Mouse (Mus musculus) erythroblast, embryonic 14.5 days (primary cell): ENCODE measurements around the gene Fdxr. TPM values are rescaled to one million over a fixed set of nuclear protein-coding genes. Genes with fewer than 3 reads are reported as not detected.

Source experiments
- H3K27me3 ChIP-seq: 2 replicates; pipeline ENCODE4 v1.6.1; 2012; ENCODE audit warnings: inconsistent platforms; ENCODE audit not compliant: control insufficient read depth
- H3K36me3 ChIP-seq: 2 replicates; pipeline ENCODE4 v1.6.1; 2012; ENCODE audit warnings: mild to moderate bottlenecking, inconsistent platforms; ENCODE audit not compliant: control insufficient read depth
- H3K4me1 ChIP-seq: 2 replicates; pipeline ENCODE4 v1.6.1; 2012; ENCODE audit warnings: inconsistent platforms; ENCODE audit not compliant: control insufficient read depth
- H3K4me3 ChIP-seq: replicated peaks from 2 replicates; pipeline ENCODE3; 2012; ENCODE audit warnings: moderate library complexity, mild to moderate bottlenecking, inconsistent platforms
- H3K9me3 ChIP-seq: 2 replicates; pipeline ENCODE4 v1.6.1; 2012; ENCODE audit warnings: low read length, inconsistent platforms, mixed read lengths; ENCODE audit not compliant: control insufficient read depth
- GATA1 ChIP-seq: IDR thresholded peaks from 2 replicates; pipeline ENCODE4 v1.6.1; 2012; ENCODE audit warnings: low read length, inconsistent platforms, mixed read lengths
- TAL1 ChIP-seq: IDR thresholded peaks from 3 replicates; pipeline ENCODE4 v1.6.1; 2012; ENCODE audit warnings: low read length, inconsistent platforms, mixed read lengths
- polyA plus RNA-seq: library from polyadenylated mRNA; stranded (reverse); fragments of >175 nt; gene quantifications from 2 replicates; pipeline ENCODE4 v1.2.3, GENCODE M21; 2012

Gene Fdxr
- polyA plus RNA-seq, 1 experiment, result 1.5 TPM

- TF ChIP-seq GATA1, result no peak
- TF ChIP-seq TAL1, result no peak
- H3K36me3 ChIP-seq, result no peaks in the 10 kb centered on the region
- no peaks in the 10 kb centered on the region for H3K4me1 ChIP-seq
- H3K4me3 ChIP-seq, result no peak within 1 kb of the TSS
- H3K27me3 ChIP-seq, result peaks cover 3% of the 10 kb centered on the region; the same call in 1 of the 2 replicates
- no peaks in the 10 kb centered on the region for H3K9me3 ChIP-seq
Measured at GRCm38 (mm10) chr11:115306863-115307262, 30.0 kb upstream of the Fdxr start, which contains the start of gene Otop2. TSS of gene Otop2 (plus strand) at chr11:115307163.

GRCm38 (mm10) chr11:115303167-115303566, 26.3 kb upstream of the Fdxr start:
- no peaks in the 10 kb centered on the region for H3K36me3 ChIP-seq
- TF ChIP-seq TAL1 (no peak), GATA1 (no peak)
- H3K27me3 ChIP-seq, result peaks cover 8% of the 10 kb centered on the region

GRCm38 (mm10) chr11:115301351-115301750, 24.5 kb upstream of the Fdxr start:
- Histone ChIP-seq H3K27me3 (peaks cover 26% of the 10 kb centered on the region), H3K36me3 (no peaks in the 10 kb centered on the region), H3K4me1 (peaks cover 5% of the 10 kb centered on the region; the same call in 1 of the 2 replicates), H3K4me3 (no peak overlapping the region), H3K9me3 (no peaks in the 10 kb centered on the region)
- TF ChIP-seq GATA1 (no peak), TAL1 (no peak)

More at GRCm38 (mm10) chr11:115303167-115303566, 26.3 kb upstream of the Fdxr start:
- Histone ChIP-seq H3K4me1 (no peaks in the 10 kb centered on the region), H3K4me3 (no peak overlapping the region), H3K9me3 (no peaks in the 10 kb centered on the region)

- Histone ChIP-seq H3K36me3 (no peaks in the 10 kb centered on the region), H3K4me3 (no peak overlapping the region), H3K27me3 (peaks cover 30% of the 10 kb centered on the region), H3K4me1 (peaks cover 5% of the 10 kb centered on the region; the same call in 1 of the 2 replicates), H3K9me3 (no peaks in the 10 kb centered on the region)
- TF ChIP-seq TAL1, result no peak
Measured at GRCm38 (mm10) chr11:115300745-115301144, 23.9 kb upstream of the Fdxr start.

GRCm38 (mm10) chr11:115298160-115298559, 21.3 kb upstream of the Fdxr start:
- no peak for TF ChIP-seq GATA1
- no peak for TF ChIP-seq TAL1
- H3K4me1 ChIP-seq, result peaks cover 5% of the 10 kb centered on the region; the same call in 1 of the 2 replicates
- no peaks in the 10 kb centered on the region for H3K9me3 ChIP-seq
- no peaks in the 10 kb centered on the region; the same call in 1 of the 2 replicates for H3K36me3 ChIP-seq
- peaks cover 27% of the 10 kb centered on the region for H3K27me3 ChIP-seq
- no peak overlapping the region for H3K4me3 ChIP-seq

GRCm38 (mm10) chr11:115297214-115297826, 20.5 kb upstream of the Fdxr start, which contains the start of gene Fads6:
TSS of gene Fads6 (minus strand) at chr11:115297663.
- no peak for TF ChIP-seq GATA1
- no peak for TF ChIP-seq TAL1
- peaks cover 27% of the 10 kb centered on the region for H3K27me3 ChIP-seq

GRCm38 (mm10) chr11:115296471-115297210, 19.8 kb upstream of the Fdxr start:
- Histone ChIP-seq H3K9me3 (no peaks in the 10 kb centered on the region), H3K4me3 (peak overlapping the region; percentile 56), H3K36me3 (no peaks in the 10 kb centered on the region; the same call in 1 of the 2 replicates), H3K27me3 (peaks cover 27% of the 10 kb centered on the region), H3K4me1 (peaks cover 5% of the 10 kb centered on the region; the same call in 1 of the 2 replicates)
- TF ChIP-seq GATA1, result no peak
- TF ChIP-seq TAL1, result no peak

More at GRCm38 (mm10) chr11:115297214-115297826, 20.5 kb upstream of the Fdxr start, which contains the start of gene Fads6:
- peak within 1 kb of the TSS; percentile 56 for H3K4me3 ChIP-seq
- H3K4me1 ChIP-seq, result peaks cover 5% of the 10 kb centered on the region; the same call in 1 of the 2 replicates
- H3K36me3 ChIP-seq, result no peaks in the 10 kb centered on the region; the same call in 1 of the 2 replicates
- no peaks in the 10 kb centered on the region for H3K9me3 ChIP-seq

GRCm38 (mm10) chr11:115295939-115296338, 19.1 kb upstream of the Fdxr start:
- Histone ChIP-seq H3K4me1 (peaks cover 5% of the 10 kb centered on the region; the same call in 1 of the 2 replicates), H3K36me3 (no peaks in the 10 kb centered on the region; the same call in 1 of the 2 replicates), H3K4me3 (peak overlapping the region; percentile 56), H3K9me3 (no peaks in the 10 kb centered on the region), H3K27me3 (peaks cover 27% of the 10 kb centered on the region)
- TF ChIP-seq GATA1 (no peak), TAL1 (no peak)
